In genomic region chr5:136163807-136164474, GRCm38 (mm10) we compare ENCODE assay signal across 16 mouse cellular contexts. TPM values are rescaled to one million over a fixed set of nuclear protein-coding genes. Genes with fewer than 3 reads are reported as not detected.
A peak's percentile ranks its signal among the peaks of the same experiment; 100 is the strongest.
DNase-seq lines count a peak whose midpoint lies in the region; ATAC-seq lines count a peak whose summit lies in the region.
"Had no signal": no experiment of that assay in that cellular context is flagged by ENCODE, and none has a peak within 500 bp of the region (broad histone marks: within the 10 kb centered on the region; RNA-seq: fewer than 3 reads in every experiment).

No protein-coding gene starts in this region.

- H3K36me3 ChIP-seq in forebrain, embryonic 13.5 days (ENCODE audit: poor library complexity, severe bottlenecking): peaks cover 26% of the 10 kb centered on the region
- peaks cover 21% of the 10 kb centered on the region for H3K36me3 ChIP-seq in forebrain, embryonic 10.5 days (replicated peaks)
- H3K36me3 ChIP-seq in midbrain, embryonic 13.5 days: peaks cover 28% of the 10 kb centered on the region
- H3K36me3 ChIP-seq in midbrain, embryonic 10.5 days: peaks cover 19% of the 10 kb centered on the region
- peaks cover 26% of the 10 kb centered on the region for H3K36me3 ChIP-seq in hindbrain, embryonic 13.5 days

- intact Hi-C loops in heart, postnatal 14 days (cut with DNase I): no loop called here

- H3K4me3 ChIP-seq in forebrain, embryonic 13.5 days: no peak overlapping the region
- no peak overlapping the region for H3K4me3 ChIP-seq in forebrain, embryonic 10.5 days
- H3K4me3 ChIP-seq in midbrain, embryonic 13.5 days (replicated peaks): no peak overlapping the region
- H3K4me3 ChIP-seq in midbrain, embryonic 10.5 days: no peak overlapping the region
- H3K4me3 ChIP-seq in hindbrain, embryonic 13.5 days: no peak overlapping the region

- DNase-seq in forebrain, embryonic 10.5 days (ENCODE audit: extremely low spot score, low spot score): no peak
- DNase-seq in midbrain, embryonic 10.5 days (ENCODE audit: low spot score): no peak
- no peak for DNase-seq in heart, postnatal 14 days
- no peak for DNase-seq in heart, postnatal 4 days
- no peak for DNase-seq in kidney, adult 9 months
- DNase-seq: heart, adult 11 months; kidney, postnatal 4 days; thymus, postnatal 4 days had no signal

- 83% methylated on average over 11 of the region's 11 CpGs for WGBS in forebrain, embryonic 13.5 days
- 87% methylated on average over 11 of the region's 11 CpGs for WGBS in forebrain, embryonic 10.5 days
- 71% methylated on average over 11 of the region's 11 CpGs for WGBS in midbrain, embryonic 13.5 days
- WGBS in midbrain, embryonic 10.5 days: 86% methylated on average over 11 of the region's 11 CpGs
- 63% methylated on average over 11 of the region's 11 CpGs for WGBS in hindbrain, embryonic 13.5 days

- no peak overlapping the region for H3K4me2 ChIP-seq in forebrain, embryonic 13.5 days
- no peak overlapping the region for H3K4me2 ChIP-seq in midbrain, embryonic 13.5 days (replicated peaks)
- H3K4me2 ChIP-seq in hindbrain, embryonic 13.5 days: no peak overlapping the region
- H3K4me2 ChIP-seq: liver, embryonic 11.5 days had no signal

- peaks cover 7% of the 10 kb centered on the region; the same call in 1 of the 2 replicates for H3K9me3 ChIP-seq in forebrain, embryonic 13.5 days (replicated peaks)
- H3K9me3 ChIP-seq in forebrain, embryonic 10.5 days: peaks cover 7% of the 10 kb centered on the region; the same call in 1 of the 2 replicates
- no peaks in the 10 kb centered on the region for H3K9me3 ChIP-seq in midbrain, embryonic 13.5 days
- H3K9me3 ChIP-seq in midbrain, embryonic 10.5 days (replicated peaks): peaks cover 7% of the 10 kb centered on the region; the same call in 1 of the 2 replicates
- peaks cover 4% of the 10 kb centered on the region; the same call in 1 of the 2 replicates for H3K9me3 ChIP-seq in hindbrain, embryonic 13.5 days

- H3K9ac ChIP-seq in forebrain, embryonic 13.5 days: no peak overlapping the region
- H3K9ac ChIP-seq in midbrain, embryonic 13.5 days (replicated peaks): no peak overlapping the region
- no peak overlapping the region; the same call in 1 of the 2 replicates for H3K9ac ChIP-seq in hindbrain, embryonic 13.5 days

- no peak overlapping the region for H3K27ac ChIP-seq in forebrain, embryonic 13.5 days
- H3K27ac ChIP-seq in forebrain, embryonic 10.5 days: no peak overlapping the region
- H3K27ac ChIP-seq in midbrain, embryonic 13.5 days: 0 out of 2 replicates have a peak overlapping the region, but pooled peaks have one; percentile 51
- no peak overlapping the region for H3K27ac ChIP-seq in midbrain, embryonic 10.5 days (replicated peaks)
- peak overlapping the region; percentile 64 for H3K27ac ChIP-seq in hindbrain, embryonic 13.5 days
- H3K27ac ChIP-seq: stomach, postnatal 0 days had no signal

- no peaks in the 10 kb centered on the region for H3K27me3 ChIP-seq in forebrain, embryonic 13.5 days
- no peaks in the 10 kb centered on the region for H3K27me3 ChIP-seq in forebrain, embryonic 10.5 days (ENCODE audit: poor library complexity, severe bottlenecking)
- H3K27me3 ChIP-seq in midbrain, embryonic 13.5 days: no peaks in the 10 kb centered on the region
- no peaks in the 10 kb centered on the region for H3K27me3 ChIP-seq in midbrain, embryonic 10.5 days (ENCODE audit: low read depth, poor library complexity, severe bottlenecking)
- no peaks in the 10 kb centered on the region for H3K27me3 ChIP-seq in hindbrain, embryonic 13.5 days
- H3K27me3 ChIP-seq: Patski had no signal

- no peaks in the 10 kb centered on the region for H3K4me1 ChIP-seq in forebrain, embryonic 13.5 days
- no peaks in the 10 kb centered on the region for H3K4me1 ChIP-seq in forebrain, embryonic 10.5 days
- H3K4me1 ChIP-seq in midbrain, embryonic 13.5 days (replicated peaks): peaks cover 11% of the 10 kb centered on the region; the same call in 1 of the 2 replicates
- no peaks in the 10 kb centered on the region for H3K4me1 ChIP-seq in midbrain, embryonic 10.5 days
- H3K4me1 ChIP-seq in hindbrain, embryonic 13.5 days (replicated peaks): peaks cover 28% of the 10 kb centered on the region

- ATAC-seq in forebrain, embryonic 13.5 days: peak; percentile 43; the same call in 1 of the 2 replicates
- ATAC-seq in midbrain, embryonic 13.5 days: peak; percentile 67
- ATAC-seq in hindbrain, embryonic 13.5 days (ENCODE audit: low FRiP score): peak; percentile 57; the same call in 1 of the 2 replicates
- ATAC-seq: intestine, embryonic 16.5 days; lung, postnatal 0 days; Patski had no signal

RNA-seq across cellular contexts. Expression of gene Orai2, which starts 6.6 kb away (rescaled TPM):
- polyA plus RNA-seq in forebrain, embryonic 13.5 days (2015; fragmentation: Nextera tagmentation; extraction: Ambion mirVana): 17.4 and 21.9 TPM in 2 replicates
- polyA plus RNA-seq in forebrain, embryonic 10.5 days (2016; fragmentation: Nextera tagmentation; extraction: Ambion mirVana): 7.4 and 7.5 TPM in 2 replicates
- 30.6 and 31.0 TPM in 2 replicates for polyA plus RNA-seq in midbrain, embryonic 13.5 days (2015; fragmentation: Nextera tagmentation; extraction: Ambion mirVana)
- 8.0 and 10.8 TPM in 2 replicates for polyA plus RNA-seq in midbrain, embryonic 10.5 days (2016; fragmentation: Nextera tagmentation; extraction: Ambion mirVana)
- polyA plus RNA-seq in hindbrain, embryonic 13.5 days (2015; fragmentation: Nextera tagmentation; extraction: Ambion mirVana): 33.5 and 34.0 TPM in 2 replicates
- 1 to 10 TPM; 2.3 to 3.4 TPM for total RNA-seq in heart, postnatal 14 days (2021)
- 1 to 10 TPM; 2.0 to 3.3 TPM for total RNA-seq in heart, postnatal 4 days (2021)

RNA-seq across cellular contexts. Expression of gene Alkbh4, which starts 28.0 kb away (rescaled TPM):
- polyA plus RNA-seq in forebrain, embryonic 13.5 days (2015; fragmentation: Nextera tagmentation; extraction: Ambion mirVana): 18.4 and 22.8 TPM in 2 replicates
- polyA plus RNA-seq in forebrain, embryonic 10.5 days (2016; fragmentation: Nextera tagmentation; extraction: Ambion mirVana): 24.4 and 25.6 TPM in 2 replicates
- polyA plus RNA-seq in midbrain, embryonic 13.5 days (2015; fragmentation: Nextera tagmentation; extraction: Ambion mirVana): 23.0 and 23.6 TPM in 2 replicates
- 27.1 and 27.5 TPM in 2 replicates for polyA plus RNA-seq in midbrain, embryonic 10.5 days (2016; fragmentation: Nextera tagmentation; extraction: Ambion mirVana)
- polyA plus RNA-seq in hindbrain, embryonic 13.5 days (2015; fragmentation: Nextera tagmentation; extraction: Ambion mirVana): 24.6 and 26.9 TPM in 2 replicates
- total RNA-seq in heart, postnatal 14 days (2021): 1 to 10 TPM; 4.6 to 6.0 TPM
- total RNA-seq in heart, postnatal 4 days (2021): 1 to 10 TPM; 6.5 to 7.4 TPM

RNA-seq across cellular contexts. Expression of gene Lrwd1, which starts 28.1 kb away (rescaled TPM):
- 43.2 and 45.2 TPM in 2 replicates for polyA plus RNA-seq in forebrain, embryonic 13.5 days (2015; fragmentation: Nextera tagmentation; extraction: Ambion mirVana)
- 64.3 and 64.8 TPM in 2 replicates for polyA plus RNA-seq in forebrain, embryonic 10.5 days (2016; fragmentation: Nextera tagmentation; extraction: Ambion mirVana)
- polyA plus RNA-seq in midbrain, embryonic 13.5 days (2015; fragmentation: Nextera tagmentation; extraction: Ambion mirVana): 31.7 and 33.8 TPM in 2 replicates
- polyA plus RNA-seq in midbrain, embryonic 10.5 days (2016; fragmentation: Nextera tagmentation; extraction: Ambion mirVana): 56.9 and 59.0 TPM in 2 replicates
- polyA plus RNA-seq in hindbrain, embryonic 13.5 days (2015; fragmentation: Nextera tagmentation; extraction: Ambion mirVana): 27.7 and 28.2 TPM in 2 replicates
- 1 to 10 TPM; 6.5 to 7.0 TPM for total RNA-seq in heart, postnatal 14 days (2021)
- total RNA-seq in heart, postnatal 4 days (2021): 1 to 10 TPM; 7.9 to 9.5 TPM

RNA-seq across cellular contexts. Expression of gene Prkrip1, which starts 34.8 kb away (rescaled TPM):
- polyA plus RNA-seq in forebrain, embryonic 13.5 days (2015; fragmentation: Nextera tagmentation; extraction: Ambion mirVana): 64.2 and 74.0 TPM in 2 replicates
- polyA plus RNA-seq in forebrain, embryonic 10.5 days (2016; fragmentation: Nextera tagmentation; extraction: Ambion mirVana): 62.3 and 69.2 TPM in 2 replicates
- polyA plus RNA-seq in midbrain, embryonic 13.5 days (2015; fragmentation: Nextera tagmentation; extraction: Ambion mirVana): 68.4 and 70.2 TPM in 2 replicates
- 67.7 and 72.9 TPM in 2 replicates for polyA plus RNA-seq in midbrain, embryonic 10.5 days (2016; fragmentation: Nextera tagmentation; extraction: Ambion mirVana)
- polyA plus RNA-seq in hindbrain, embryonic 13.5 days (2015; fragmentation: Nextera tagmentation; extraction: Ambion mirVana): 66.5 and 67.9 TPM in 2 replicates
- total RNA-seq in heart, postnatal 14 days (2021): 10 to 100 TPM; 20.3 to 21.7 TPM
- 10 to 100 TPM; 27.9 to 32.6 TPM for total RNA-seq in heart, postnatal 4 days (2021)

RNA-seq across cellular contexts. Expression of gene Polr2j, which starts 47.5 kb away (rescaled TPM):
- polyA plus RNA-seq in forebrain, embryonic 13.5 days (2015; fragmentation: Nextera tagmentation; extraction: Ambion mirVana): 282 and 287 TPM in 2 replicates
- 299 and 302 TPM in 2 replicates for polyA plus RNA-seq in forebrain, embryonic 10.5 days (2016; fragmentation: Nextera tagmentation; extraction: Ambion mirVana)
- polyA plus RNA-seq in midbrain, embryonic 13.5 days (2015; fragmentation: Nextera tagmentation; extraction: Ambion mirVana): 242 TPM in 2 replicates
- 286 and 311 TPM in 2 replicates for polyA plus RNA-seq in midbrain, embryonic 10.5 days (2016; fragmentation: Nextera tagmentation; extraction: Ambion mirVana)
- polyA plus RNA-seq in hindbrain, embryonic 13.5 days (2015; fragmentation: Nextera tagmentation; extraction: Ambion mirVana): 231 and 236 TPM in 2 replicates
- total RNA-seq in heart, postnatal 14 days (2021): 10 to 100 TPM; 61.5 to 63.4 TPM
- 10 to 100 TPM; 63.4 to 67.3 TPM for total RNA-seq in heart, postnatal 4 days (2021)

Comparison
In these comparisons a context has a peak if more than half of its experiments do, and no peak if none do; other contexts are left out.
1. H3K27ac ChIP-seq: peak in midbrain, embryonic 13.5 days (single experiment) and hindbrain, embryonic 13.5 days (single experiment); none in forebrain, embryonic 13.5 days (single experiment), forebrain, embryonic 10.5 days (single experiment) and midbrain, embryonic 10.5 days (single experiment).
2. Peak in every context shown above with its lines, with median percentiles within 50 percentile points of each other: ATAC-seq.